Mouse (Mus musculus) gastrocnemius, postnatal 10 days (tissue): ENCODE measurements around the gene Dennd6a. TPM values are rescaled to one million over a fixed set of nuclear protein-coding genes. Genes with fewer than 3 reads are reported as not detected.
"Not testable (repeated sequence)": the region's sequence is repeated elsewhere in the genome, so short reads cannot be mapped to it uniquely, and the experiment has no call there.

Source experiments
- DNase-seq: peaks from one replicate; pipeline ENCODE4 v3.0.0; 2021; ENCODE audit warnings: mixed read lengths
- total RNA-seq, 2 experiments: library from RNA; stranded (reverse); gene quantifications; 2 replicates each; pipeline ENCODE4 v1.2.3; 2021

Dennd6a gene
- total RNA-seq, 2 experiments from 2014 or later, result 13.9 to 19.1 TPM

- no peak for DNase-seq
Observed at GRCm38 (mm10) chr14:26639961-26640360, 66.3 kb downstream of the Dennd6a start.

- DNase-seq, result no peak
Observed at GRCm38 (mm10) chr14:26643006-26643624, 69.5 kb downstream of the Dennd6a start.

- no peak for DNase-seq
Observed at GRCm38 (mm10) chr14:26645989-26646650, 72.5 kb downstream of the Dennd6a start.

GRCm38 (mm10) chr14:26647811-26648210 is 74.2 kb downstream of the Dennd6a start:
- DNase-seq, result no peak

- DNase-seq, result no peak
Observed at GRCm38 (mm10) chr14:26651901-26652300, 78.2 kb downstream of the Dennd6a start.

GRCm38 (mm10) chr14:26658178-26658577 is 84.5 kb downstream of the Dennd6a start:
- DNase-seq, result no peak

GRCm38 (mm10) chr14:26660233-26660632 is 86.6 kb downstream of the Dennd6a start:
- DNase-seq, result no peak

- no peak for DNase-seq
Observed at GRCm38 (mm10) chr14:26662016-26662415, 88.4 kb downstream of the Dennd6a start.

- DNase-seq, result no peak
Observed at GRCm38 (mm10) chr14:26662488-26662887, 88.8 kb downstream of the Dennd6a start.

GRCm38 (mm10) chr14:26663851-26664250 is 90.2 kb downstream of the Dennd6a start:
- no peak for DNase-seq

- DNase-seq, result no peak
Observed at GRCm38 (mm10) chr14:26667991-26668370, 94.3 kb downstream of the Dennd6a start.

- peak; percentile 43 for DNase-seq
Observed at GRCm38 (mm10) chr14:26668371-26669291, 95.0 kb downstream of the Dennd6a start.

- peak; percentile 78 for DNase-seq
Observed at GRCm38 (mm10) chr14:26669292-26670073, 95.8 kb downstream of the Dennd6a start, which contains the start of gene Pde12. TSS of gene Pde12 (minus strand) at chr14:26669883.

GRCm38 (mm10) chr14:26670964-26671363 is 97.3 kb downstream of the Dennd6a start:
- DNase-seq, result no peak

GRCm38 (mm10) chr14:26671870-26672615 is 98.4 kb downstream of the Dennd6a start:
- not testable (repeated sequence) for DNase-seq

GRCm38 (mm10) chr14:26674476-26675169 is 101.0 kb downstream of the Dennd6a start:
- not testable (repeated sequence) for DNase-seq

- peak; percentile 43 for DNase-seq
Observed at GRCm38 (mm10) chr14:26675371-26675770, 101.7 kb downstream of the Dennd6a start.

GRCm38 (mm10) chr14:26675791-26676190 is 102.1 kb downstream of the Dennd6a start:
- DNase-seq, result no peak
